Mouse (Mus musculus) heart, postnatal 0 days (tissue): Measurements from ENCODE around the gene Hexb. TPM values are rescaled to one million over a fixed set of nuclear protein-coding genes. Genes with fewer than 3 reads are reported as not detected.
"Not testable (repeated sequence)": the region's sequence is repeated elsewhere in the genome, so short reads cannot be mapped to it uniquely, and the experiment has no call there.

Experiments used
- ATAC-seq: fragments of 200-750 bp; cut with Nextera tagmentation; 2 replicates; pipeline ENCODE4 v1.8.0; 2017; ENCODE audit warnings: low read depth, moderate number of reproducible peaks, moderate library complexity; ENCODE audit not compliant: insufficient read depth
- DNase-seq: peaks from one replicate; pipeline ENCODE4 v3.0.0-alpha.2; 2016; ENCODE audit warnings: low spot score
- H3K27ac ChIP-seq: fragments of 300-500 bp; sonication (generic); 2 replicates; pipeline ENCODE4 v1.5.1; 2014; ENCODE audit warnings: low read depth, mild to moderate bottlenecking
- H3K27me3 ChIP-seq: fragments of 300-500 bp; sonication (generic); 2 replicates; pipeline ENCODE4 v1.6.1; 2014; ENCODE audit warnings: low read length, mixed read lengths; ENCODE audit not compliant: control insufficient read depth, insufficient read depth
- H3K36me3 ChIP-seq: fragments of 300-500 bp; sonication (generic); replicated peaks from 2 replicates; pipeline ENCODE4 v1.6.1; 2014; ENCODE audit warnings: low read length, mixed read lengths; ENCODE audit not compliant: control insufficient read depth, insufficient read depth
- H3K4me1 ChIP-seq: fragments of 300-500 bp; sonication (generic); 2 replicates; pipeline ENCODE4 v1.6.1; 2014; ENCODE audit warnings: antibody characterized with exemption; ENCODE audit not compliant: control insufficient read depth, insufficient read depth
- H3K4me2 ChIP-seq: fragments of 300-500 bp; sonication (generic); 2 replicates; pipeline ENCODE4 v1.6.1; 2014; ENCODE audit warnings: low read depth, mild to moderate bottlenecking, low read length, moderate library complexity
- H3K4me3 ChIP-seq: fragments of 300-500 bp; sonication (generic); 2 replicates; pipeline ENCODE4 v1.5.1; 2014; ENCODE audit warnings: low read depth, low read length
- H3K9ac ChIP-seq: fragments of 300-500 bp; sonication (generic); replicated peaks from 2 replicates; pipeline ENCODE4 v1.6.1; 2014; ENCODE audit warnings: low read depth, low read length, mixed read lengths
- H3K9me3 ChIP-seq: fragments of 300-500 bp; sonication (generic); replicated peaks from 2 replicates; pipeline ENCODE4 v1.6.1; 2016; ENCODE audit warnings: low read length; ENCODE audit not compliant: control insufficient read depth
- CTCF ChIP-seq: IDR thresholded peaks from 2 replicates; pipeline ENCODE4 v1.5.1; 2016; ENCODE audit warnings: antibody characterized with exemption, control low read depth, low read depth
- EP300 ChIP-seq: IDR thresholded peaks from 2 replicates; pipeline ENCODE4 v1.6.1; 2016; ENCODE audit warnings: antibody characterized with exemption, low read depth
- WGBS: fragments of 180-500 bp; shearing (Covaris S2); extraction: QIAGEN DNeasy Blood & Tissue Kit; methylation state at CpG from one replicate; pipeline ENCODE4 v1.1.7; 2014; 5-methylcytosine and 5-hydroxymethylcytosine counted together
- polyA plus RNA-seq: library from polyadenylated mRNA; unstranded; fragments of >200 nt; fragmentation: Nextera tagmentation; extraction: Ambion mirVana; gene quantifications from 2 replicates; pipeline ENCODE4 v1.2.1, GENCODE M21; 2015
- total RNA-seq: library from RNA; depleted of rRNA; stranded (reverse); fragments of >200 nt; gene quantifications from 2 replicates; pipeline ENCODE4 v1.2.3, GENCODE M21; 2014; ENCODE audit warnings: low replicate concordance

The Hexb gene
- total and polyA plus RNA-seq, 2 experiments from 2014 or later: 21.4 to 21.9 TPM

DNA sequence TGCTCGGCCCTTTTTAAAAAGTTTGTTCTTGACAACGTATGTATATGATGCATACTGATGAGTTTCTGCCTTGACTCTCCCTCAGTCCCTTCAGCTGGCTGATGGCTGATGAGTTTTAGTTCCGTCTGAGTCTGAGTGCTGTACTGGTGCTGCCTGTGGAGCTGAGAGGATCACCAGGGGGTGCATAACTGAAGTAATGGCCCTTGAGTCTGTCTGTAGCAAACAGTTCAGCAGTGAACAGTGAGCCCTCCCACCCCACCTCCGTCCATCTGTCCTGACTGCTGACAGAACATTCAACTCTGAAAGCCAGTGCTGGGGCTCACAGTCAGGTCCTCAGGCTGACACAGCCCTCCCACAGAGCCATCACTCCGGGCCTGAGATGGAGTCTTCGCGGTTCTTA is 19.2 kb downstream of the Hexb start:
- no peak overlapping the region for H3K27ac ChIP-seq
- no peak overlapping the region for H3K4me3 ChIP-seq
- no peaks in the 10 kb centered on the region for H3K9me3 ChIP-seq
- H3K4me2 ChIP-seq: no peak overlapping the region
- TF ChIP-seq CTCF: no peak
- no peak for TF ChIP-seq EP300
- ATAC-seq (no peak), DNase-seq (no peak)
- 74% methylated on average over 7 of the region's 7 CpGs for WGBS
- no peak overlapping the region for H3K9ac ChIP-seq
- H3K27me3 ChIP-seq: no peaks in the 10 kb centered on the region
- peaks cover 77% of the 10 kb centered on the region for H3K36me3 ChIP-seq
- no peaks in the 10 kb centered on the region for H3K4me1 ChIP-seq

DNA sequence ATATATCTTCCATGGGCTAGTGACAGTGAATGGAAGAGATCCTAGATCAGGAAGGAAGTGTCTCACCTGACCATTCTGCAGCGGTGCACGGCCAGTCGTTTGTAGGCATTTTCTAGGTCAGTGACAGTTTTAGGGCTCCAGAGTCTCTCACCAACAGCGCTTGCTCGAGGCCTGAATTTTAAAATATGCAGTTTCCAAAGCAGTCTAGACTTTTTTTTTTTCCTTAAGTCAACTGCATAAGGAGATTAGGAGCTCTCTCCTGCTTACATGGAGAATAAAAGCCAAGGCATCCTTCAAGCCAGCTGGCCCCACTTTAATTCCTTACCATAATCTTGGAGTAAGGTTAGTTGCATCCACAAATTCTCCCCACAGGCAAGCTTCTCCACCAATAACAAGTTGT is 21.4 kb downstream of the Hexb start:
- no peaks in the 10 kb centered on the region for H3K4me1 ChIP-seq
- DNase-seq (no peak), ATAC-seq (no peak)
- no peak overlapping the region for H3K9ac ChIP-seq
- H3K27me3 ChIP-seq: no peaks in the 10 kb centered on the region
- no peak for TF ChIP-seq CTCF
- TF ChIP-seq EP300: no peak
- WGBS: 83% methylated on average over 5 of the region's 5 CpGs
- H3K36me3 ChIP-seq: peaks cover 90% of the 10 kb centered on the region
- H3K9me3 ChIP-seq: no peaks in the 10 kb centered on the region
- H3K27ac ChIP-seq: no peak overlapping the region
- no peak overlapping the region for H3K4me3 ChIP-seq
- H3K4me2 ChIP-seq: no peak overlapping the region

DNA sequence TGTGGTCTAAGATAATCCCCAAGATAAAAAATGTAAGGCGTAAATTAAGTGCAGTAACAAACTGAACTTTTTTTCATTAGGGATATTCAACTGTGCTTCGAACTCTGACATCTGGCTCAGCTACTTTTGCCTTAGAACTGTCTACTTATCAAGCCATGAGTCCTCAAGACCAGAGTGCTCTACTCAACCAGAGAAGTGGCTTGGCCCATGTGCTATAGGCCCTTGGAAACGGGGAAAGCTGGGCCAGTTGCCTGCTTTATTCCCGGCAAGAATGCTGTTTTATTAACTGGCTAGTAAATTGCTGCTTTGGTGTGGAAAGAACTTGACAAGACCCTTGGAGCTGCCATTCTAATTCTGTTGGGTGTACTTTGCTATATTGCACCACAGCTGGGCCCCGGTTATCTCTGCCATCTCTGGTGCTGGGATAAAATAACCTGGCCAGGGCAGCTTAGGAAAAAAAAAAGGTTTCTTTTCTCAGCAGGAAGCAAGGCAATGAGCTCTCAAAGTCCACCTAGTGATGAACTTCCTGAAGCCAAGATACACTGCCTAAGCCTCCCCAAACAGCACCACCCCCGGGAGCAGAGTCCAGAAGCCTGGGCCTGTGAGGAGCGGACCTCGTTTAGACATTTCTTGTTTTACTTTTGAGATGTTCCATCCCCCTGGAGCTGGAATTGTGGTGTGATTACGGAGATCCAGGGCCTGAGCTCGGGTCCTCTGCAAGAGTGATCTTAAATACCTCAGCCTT is 22.5 kb downstream of the Hexb start:
- Histone ChIP-seq H3K4me1 (no peaks in the 10 kb centered on the region), H3K4me3 (no peak overlapping the region), H3K4me2 (no peak overlapping the region), H3K27me3 (no peaks in the 10 kb centered on the region), H3K9ac (no peak overlapping the region), H3K36me3 (peaks cover 90% of the 10 kb centered on the region), H3K27ac (no peak overlapping the region), H3K9me3 (no peaks in the 10 kb centered on the region)
- DNase-seq (no peak), ATAC-seq (no peak)
- WGBS: 85% methylated on average over 10 of the region's 10 CpGs
- TF ChIP-seq CTCF: no peak

DNA sequence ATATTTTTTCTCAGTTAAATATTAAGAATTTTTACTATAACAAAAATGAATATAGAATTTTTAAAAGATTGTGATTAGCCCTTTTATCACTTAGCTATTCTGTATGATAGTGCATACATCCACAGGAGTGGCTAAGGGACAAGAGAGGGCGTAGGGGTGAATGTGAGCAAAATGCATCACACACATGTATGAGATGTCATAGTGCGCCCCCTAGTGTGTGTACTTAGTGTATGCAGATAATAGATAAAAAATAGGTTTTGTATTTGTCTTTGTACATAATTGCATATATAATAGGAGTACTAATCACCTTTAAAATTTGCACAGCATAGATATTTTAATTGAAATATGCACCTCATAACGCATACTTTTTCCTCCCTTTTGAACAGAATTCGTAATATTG is 52.3 kb downstream of the Hexb start:
- no peak overlapping the region for H3K4me2 ChIP-seq
- H3K36me3 ChIP-seq: peaks cover 61% of the 10 kb centered on the region
- 56% methylated on average over 4 of the region's 4 CpGs for WGBS
- H3K4me3 ChIP-seq: no peak overlapping the region
- H3K9ac ChIP-seq: no peak overlapping the region
- no peaks in the 10 kb centered on the region for H3K4me1 ChIP-seq
- no peaks in the 10 kb centered on the region for H3K27me3 ChIP-seq
- no peak overlapping the region for H3K27ac ChIP-seq
- TF ChIP-seq CTCF (peak; percentile 61), EP300 (no peak)
- peak; percentile 17 for DNase-seq
- no peaks in the 10 kb centered on the region for H3K9me3 ChIP-seq
- no peak for ATAC-seq

DNA sequence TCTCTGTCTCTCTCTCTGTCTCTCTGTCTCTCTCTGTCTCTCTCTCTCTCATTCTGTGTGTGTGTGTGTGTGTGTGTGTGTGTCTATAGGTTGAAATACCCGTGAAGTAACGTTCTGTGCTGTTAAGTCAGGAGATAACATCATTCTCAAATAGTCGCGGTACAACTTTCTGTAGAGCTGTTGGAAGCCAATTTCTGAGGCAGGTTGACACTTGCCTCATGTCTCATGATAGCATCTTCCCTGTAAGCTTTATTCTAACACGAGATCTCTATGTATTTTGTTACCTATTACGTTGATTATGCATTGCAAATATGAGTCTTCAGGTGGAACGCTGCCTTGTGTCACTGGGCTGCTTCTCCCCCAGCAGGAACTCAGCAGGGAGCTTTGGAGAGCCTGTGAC is 55.8 kb downstream of the Hexb start:
- H3K9ac ChIP-seq: no peak overlapping the region
- DNase-seq (no peak), ATAC-seq (no peak)
- no peak overlapping the region for H3K27ac ChIP-seq
- no peak for TF ChIP-seq EP300
- TF ChIP-seq CTCF: no peak
- peaks cover 31% of the 10 kb centered on the region for H3K36me3 ChIP-seq
- H3K4me1 ChIP-seq: peaks cover 3% of the 10 kb centered on the region; the same call in 1 of the 2 replicates
- no peak overlapping the region for H3K4me2 ChIP-seq
- 81% methylated on average over 7 of the region's 7 CpGs for WGBS
- H3K27me3 ChIP-seq: no peaks in the 10 kb centered on the region
- H3K9me3 ChIP-seq: no peaks in the 10 kb centered on the region
- H3K4me3 ChIP-seq: no peak overlapping the region

DNA sequence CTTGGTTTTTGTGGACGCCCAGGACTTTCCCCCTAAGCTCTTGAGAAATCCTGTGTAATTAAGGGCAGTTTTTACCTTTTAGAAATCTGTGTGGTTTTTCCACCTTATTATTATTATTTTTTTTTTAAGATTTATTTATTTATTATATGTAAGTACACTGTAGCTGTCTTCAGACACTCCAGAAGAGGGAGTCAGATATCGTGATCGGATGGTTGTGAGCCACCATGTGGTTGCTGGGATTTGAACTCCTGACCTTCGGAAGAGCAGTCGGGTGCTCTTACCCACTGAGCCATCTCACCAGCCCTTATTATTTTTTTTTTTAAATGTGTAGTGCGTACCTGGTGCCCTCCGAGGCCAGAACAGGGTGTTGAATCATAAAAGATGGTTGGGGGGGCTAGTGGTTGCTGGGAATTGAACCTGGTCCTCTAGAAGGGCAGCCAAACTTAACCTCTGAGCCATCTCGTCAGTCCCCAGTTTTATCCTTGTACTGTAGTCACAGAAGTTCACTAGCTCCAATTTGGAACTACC is 59.7 kb downstream of the Hexb start:
- not testable (repeated sequence) for H3K4me1 ChIP-seq, ATAC-seq, H3K27me3 ChIP-seq, H3K9me3 ChIP-seq, DNase-seq
- Histone ChIP-seq H3K4me3 (peak overlapping the region; percentile 91), H3K4me2 (peak overlapping the region; percentile 63), H3K27ac (peak overlapping the region; percentile 94), H3K9ac (peak overlapping the region; percentile 92), H3K36me3 (peaks cover 24% of the 10 kb centered on the region)
- WGBS: 30% methylated on average over 8 of the region's 8 CpGs
